Mouse (Mus musculus) intestine, embryonic 15.5 days (tissue): ENCODE measurements at regions not wholly inside any gene's neighbourhood (a gene's known extent, or its start where the extent isn't known, plus 50 kb on each side); places are given as distances from the start of the nearest gene placed in this dataset.

Source experiments
- ATAC-seq: fragments of 200-750 bp; cut with Nextera tagmentation; 2 replicates; pipeline ENCODE4 v1.8.0; 2017; ENCODE audit warnings: moderate TSS enrichment, moderate library complexity
- H3K27ac ChIP-seq: fragments of 300-500 bp; sonication (generic); 2 replicates; pipeline ENCODE4 v1.5.1; 2015; ENCODE audit warnings: mild to moderate bottlenecking, inconsistent platforms
- H3K27me3 ChIP-seq: fragments of 300-500 bp; sonication (generic); replicated peaks from 2 replicates; pipeline ENCODE4 v1.6.1; 2015; ENCODE audit warnings: inconsistent platforms
- H3K36me3 ChIP-seq: fragments of 300-500 bp; sonication (generic); 2 replicates; pipeline ENCODE4 v1.6.1; 2015; ENCODE audit warnings: inconsistent platforms
- H3K4me1 ChIP-seq: fragments of 300-500 bp; sonication (generic); replicated peaks from 2 replicates; pipeline ENCODE4 v1.6.1; 2015; ENCODE audit warnings: inconsistent platforms
- H3K4me2 ChIP-seq: fragments of 300-500 bp; sonication (generic); replicated peaks from 2 replicates; pipeline ENCODE4 v1.6.1; 2015; ENCODE audit warnings: mild to moderate bottlenecking, inconsistent platforms
- H3K4me3 ChIP-seq: fragments of 300-500 bp; sonication (generic); replicated peaks from 2 replicates; pipeline ENCODE4 v1.5.1; 2015; ENCODE audit warnings: inconsistent platforms
- H3K9ac ChIP-seq: fragments of 300-500 bp; sonication (generic); 2 replicates; pipeline ENCODE4 v1.6.1; 2015; ENCODE audit warnings: inconsistent platforms
- H3K9me3 ChIP-seq: fragments of 300-500 bp; sonication (generic); 2 replicates; pipeline ENCODE4 v1.6.1; 2016; ENCODE audit warnings: inconsistent platforms
- WGBS: fragments of 180-500 bp; shearing (Covaris S2); methylation state at CpG from one replicate; pipeline ENCODE4 v1.1.7; 2015; 5-methylcytosine and 5-hydroxymethylcytosine counted together

DNA sequence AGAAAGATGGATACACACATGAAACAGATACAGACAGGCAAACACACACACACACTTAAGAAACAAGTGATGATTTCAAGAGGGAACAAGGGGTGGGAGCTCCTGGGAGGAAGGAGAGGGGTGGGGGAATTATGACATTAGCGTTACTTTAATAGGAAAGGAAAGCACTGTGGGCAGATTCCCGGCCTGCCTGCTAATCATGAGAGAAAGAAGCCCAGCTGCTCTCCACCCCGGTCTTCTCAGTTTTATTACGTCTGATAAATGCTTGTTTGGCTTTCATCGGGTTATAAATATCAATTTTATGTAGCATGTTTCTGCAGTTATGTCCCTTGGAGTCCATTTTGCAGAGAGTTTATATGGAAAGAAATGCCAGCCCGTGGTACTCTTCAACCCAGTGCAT, 554.1 kb downstream of the Zfp704 start:
- H3K36me3 ChIP-seq: no peaks in the 10 kb centered on the region
- H3K4me2 ChIP-seq: no peak overlapping the region
- H3K27me3 ChIP-seq: no peaks in the 10 kb centered on the region
- no peak overlapping the region for H3K27ac ChIP-seq
- H3K4me3 ChIP-seq: no peak overlapping the region
- H3K4me1 ChIP-seq: peaks cover 3% of the 10 kb centered on the region
- ATAC-seq: no peak
- no peaks in the 10 kb centered on the region for H3K9me3 ChIP-seq
- WGBS: 32% methylated on average over 6 of the region's 6 CpGs
- no peak overlapping the region for H3K9ac ChIP-seq
